Mouse (Mus musculus): ENCODE data around the gene Smg5. TPM values are rescaled to one million over a fixed set of nuclear protein-coding genes. Genes with fewer than 3 reads are reported as not detected.

Gene Smg5
- total and polyA plus RNA-seq, 2 experiments from 2014 or later: 25.1 to 54.3 TPM

DNA sequence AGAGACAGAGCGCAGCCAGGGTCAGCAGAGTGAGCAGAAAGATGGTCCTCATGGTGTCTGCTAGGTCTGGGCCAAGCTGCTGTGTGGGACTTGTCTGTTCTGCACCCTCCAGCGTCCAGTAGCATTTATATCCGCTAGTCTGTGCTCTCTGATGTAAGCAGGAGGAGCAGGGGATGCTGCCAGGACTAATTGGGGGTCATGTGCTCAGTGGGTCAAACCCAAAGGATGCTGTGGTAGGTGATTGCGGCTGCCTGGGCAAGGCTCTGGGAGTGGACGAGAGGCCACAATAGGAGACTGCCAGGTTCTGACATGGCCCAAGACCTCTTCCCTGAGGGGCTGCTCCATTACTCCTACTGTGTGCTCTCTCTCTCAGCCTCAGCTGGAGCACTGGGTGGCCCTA, 48.3 kb downstream of the Smg5 start, which contains the start of gene Bglap:
Bglap (minus strand) TSS at position 101 of the 400 bp plus-strand sequence.
- WGBS: 67% methylated on average over 5 of the region's 5 CpGs

DNA sequence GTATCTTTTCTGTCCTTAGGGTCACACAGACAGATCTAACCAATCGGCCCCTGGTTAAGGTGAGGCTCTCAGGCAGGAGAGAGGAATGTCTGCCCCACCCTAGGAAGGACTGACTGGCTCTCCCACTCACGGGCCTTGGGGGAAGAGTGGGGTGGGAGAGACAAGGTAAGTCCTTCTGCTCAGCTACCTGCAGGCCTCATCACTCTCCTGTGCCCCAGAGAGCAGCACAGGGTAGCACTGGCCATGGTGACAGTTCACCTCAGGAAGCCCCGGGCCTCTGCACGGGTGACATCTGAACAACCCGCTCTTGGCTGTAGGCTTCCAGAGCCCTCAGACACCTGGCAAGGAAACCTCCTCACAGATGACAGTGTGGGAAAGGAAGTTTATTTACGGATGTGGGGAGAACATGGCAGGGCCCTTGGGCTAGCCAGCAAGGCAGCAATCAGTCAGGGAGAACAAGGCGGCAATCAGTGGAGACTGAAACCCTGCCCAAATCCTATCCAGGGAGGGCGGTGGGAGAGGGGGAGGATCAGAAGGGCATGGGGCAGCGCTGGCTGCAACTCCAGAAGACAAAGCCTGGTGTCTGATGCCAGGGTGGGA, 57.8 kb downstream of the Smg5 start:
- H3K36me3 ChIP-seq (replicated peaks; ENCODE audit: control insufficient read depth, insufficient read depth, low read length): peaks cover 15% of the 10 kb centered on the region
- no peak for TF ChIP-seq CTCF (IDR thresholded peaks at IDR 0.05; ENCODE audit: low read depth)
- no peak for TF ChIP-seq EP300 (IDR thresholded peaks at IDR 0.05; ENCODE audit: low read depth)
- 81% methylated on average over 9 of the region's 9 CpGs for WGBS

More for the DNA sequence above, 48.3 kb downstream of the Smg5 start, which contains the start of gene Bglap:
- H3K9me3 ChIP-seq (replicated peaks; ENCODE audit: control insufficient read depth, low read length): no peaks in the 10 kb centered on the region
- H3K27ac ChIP-seq (ENCODE audit: low read depth): no peak within 1 kb of the TSS
- TF ChIP-seq CTCF (IDR thresholded peaks at IDR 0.05; ENCODE audit: low read depth) (no peak), EP300 (IDR thresholded peaks at IDR 0.05; ENCODE audit: low read depth) (no peak)
- no peak for DNase-seq (ENCODE audit: low spot score)
- no peak within 1 kb of the TSS for H3K9ac ChIP-seq (replicated peaks; ENCODE audit: low read depth, low read length)
- no peak for ATAC-seq (ENCODE audit: insufficient read depth, low read depth)
- H3K27me3 ChIP-seq (ENCODE audit: control insufficient read depth, insufficient read depth, low read length): no peaks in the 10 kb centered on the region
- H3K4me2 ChIP-seq (ENCODE audit: low read depth, low read length): no peak within 1 kb of the TSS
- no peaks in the 10 kb centered on the region for H3K36me3 ChIP-seq (replicated peaks; ENCODE audit: control insufficient read depth, insufficient read depth, low read length)
- H3K4me1 ChIP-seq (ENCODE audit: control insufficient read depth, insufficient read depth): no peaks in the 10 kb centered on the region
- no peak within 1 kb of the TSS for H3K4me3 ChIP-seq (ENCODE audit: low read depth, low read length)

DNA sequence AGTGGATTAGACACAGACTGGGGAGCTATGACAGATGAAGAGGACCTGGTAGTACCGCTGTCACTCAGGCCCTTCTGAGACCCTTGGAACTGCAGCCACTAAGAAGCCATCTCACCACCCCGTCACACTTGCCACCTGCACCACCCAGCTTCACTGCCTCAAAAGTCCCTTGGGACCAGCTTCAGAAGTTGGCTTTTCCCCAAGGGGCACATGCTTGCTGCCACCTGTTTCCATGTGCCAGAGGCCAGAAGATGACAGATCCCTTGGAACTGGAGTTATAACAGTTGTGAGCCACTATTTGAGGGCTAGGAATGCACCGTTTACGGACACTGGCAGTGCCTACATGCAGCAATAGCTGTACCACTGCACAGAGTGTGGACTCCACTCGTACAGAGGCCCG, 59.2 kb downstream of the Smg5 start:
- Histone ChIP-seq H3K9me3 (replicated peaks; ENCODE audit: control insufficient read depth, low read length) (no peaks in the 10 kb centered on the region), H3K27ac (ENCODE audit: low read depth) (no peak overlapping the region), H3K4me1 (ENCODE audit: control insufficient read depth, insufficient read depth) (no peaks in the 10 kb centered on the region), H3K9ac (replicated peaks; ENCODE audit: low read depth, low read length) (no peak overlapping the region), H3K27me3 (ENCODE audit: control insufficient read depth, insufficient read depth, low read length) (no peaks in the 10 kb centered on the region), H3K4me2 (ENCODE audit: low read depth, low read length) (no peak overlapping the region), H3K4me3 (ENCODE audit: low read depth, low read length) (no peak overlapping the region), H3K36me3 (replicated peaks; ENCODE audit: control insufficient read depth, insufficient read depth, low read length) (peaks cover 15% of the 10 kb centered on the region)
- ATAC-seq (ENCODE audit: insufficient read depth, low read depth) (no peak), DNase-seq (ENCODE audit: low spot score) (no peak)
- 94% methylated on average over 6 of the region's 6 CpGs for WGBS
- no peak for TF ChIP-seq EP300 (IDR thresholded peaks at IDR 0.05; ENCODE audit: low read depth)
- TF ChIP-seq CTCF (IDR thresholded peaks at IDR 0.05; ENCODE audit: low read depth): no peak

More for the DNA sequence above, 57.8 kb downstream of the Smg5 start:
- H3K4me2 ChIP-seq (ENCODE audit: low read depth, low read length): no peak overlapping the region
- no peaks in the 10 kb centered on the region for H3K4me1 ChIP-seq (ENCODE audit: control insufficient read depth, insufficient read depth)
- no peak overlapping the region for H3K4me3 ChIP-seq (ENCODE audit: low read depth, low read length)
- H3K9me3 ChIP-seq (replicated peaks; ENCODE audit: control insufficient read depth, low read length): no peaks in the 10 kb centered on the region
- H3K27ac ChIP-seq (ENCODE audit: low read depth): no peak overlapping the region
- DNase-seq (ENCODE audit: low spot score) (no peak), ATAC-seq (ENCODE audit: insufficient read depth, low read depth) (0 out of 2 replicates have a peak, but pooled peaks have one; percentile 11)
- H3K9ac ChIP-seq (replicated peaks; ENCODE audit: low read depth, low read length): no peak overlapping the region
- H3K27me3 ChIP-seq (ENCODE audit: control insufficient read depth, insufficient read depth, low read length): no peaks in the 10 kb centered on the region

DNA sequence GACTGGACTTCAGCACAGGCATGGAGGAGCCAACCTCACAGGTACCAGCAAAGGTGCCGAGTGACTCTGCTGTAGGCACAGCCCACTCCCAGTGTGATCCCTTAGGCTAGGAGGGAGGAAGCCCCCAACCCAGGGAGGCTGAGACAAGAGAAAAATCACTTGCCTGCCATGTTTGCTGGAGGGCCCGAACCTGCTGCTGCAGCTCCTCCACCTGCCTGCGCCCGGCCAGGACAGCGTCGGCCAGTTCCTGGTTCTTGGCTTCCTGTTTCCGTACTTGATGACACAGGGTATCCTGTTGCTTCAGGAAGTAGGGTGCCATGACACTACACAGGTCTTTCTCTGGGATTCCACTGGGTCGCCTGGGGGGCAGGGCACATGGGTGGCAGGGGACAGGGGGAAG, 59.7 kb downstream of the Smg5 start:
- peaks cover 15% of the 10 kb centered on the region for H3K36me3 ChIP-seq (replicated peaks; ENCODE audit: control insufficient read depth, insufficient read depth, low read length)
- WGBS: 88% methylated on average over 8 of the region's 8 CpGs

DNA sequence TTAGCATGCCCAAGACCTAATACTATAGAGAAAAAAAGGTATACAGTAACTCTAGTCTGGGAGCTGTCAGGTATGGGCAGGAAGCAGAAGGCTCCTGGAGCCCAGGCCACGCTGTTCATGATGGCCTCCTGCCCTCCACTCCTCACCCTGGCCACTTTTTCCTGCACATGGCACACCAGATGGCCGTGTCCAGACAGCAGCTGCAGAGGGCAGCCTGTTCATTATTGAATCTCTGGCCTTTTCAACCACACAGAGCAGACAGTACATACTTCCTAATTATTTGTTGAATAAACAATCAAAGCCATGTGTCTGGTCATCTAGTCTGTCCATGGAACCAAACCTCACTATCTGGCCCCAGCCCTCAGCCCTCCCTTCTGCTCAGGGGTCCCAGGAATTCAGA, 62.6 kb downstream of the Smg5 start:
- Histone ChIP-seq H3K27ac (ENCODE audit: low read depth) (no peak overlapping the region), H3K9me3 (replicated peaks; ENCODE audit: control insufficient read depth, low read length) (no peaks in the 10 kb centered on the region), H3K27me3 (ENCODE audit: control insufficient read depth, insufficient read depth, low read length) (no peaks in the 10 kb centered on the region), H3K4me1 (ENCODE audit: control insufficient read depth, insufficient read depth) (no peaks in the 10 kb centered on the region), H3K4me2 (ENCODE audit: low read depth, low read length) (no peak overlapping the region), H3K36me3 (replicated peaks; ENCODE audit: control insufficient read depth, insufficient read depth, low read length) (peaks cover 21% of the 10 kb centered on the region), H3K9ac (replicated peaks; ENCODE audit: low read depth, low read length) (no peak overlapping the region), H3K4me3 (ENCODE audit: low read depth, low read length) (no peak overlapping the region)
- ATAC-seq (ENCODE audit: insufficient read depth, low read depth): no peak
- TF ChIP-seq CTCF (IDR thresholded peaks at IDR 0.05; ENCODE audit: low read depth) (no peak), EP300 (IDR thresholded peaks at IDR 0.05; ENCODE audit: low read depth) (no peak)
- no peak for DNase-seq (ENCODE audit: low spot score)
- 94% methylated on average over 2 of the region's 2 CpGs for WGBS

More for the DNA sequence above, 59.7 kb downstream of the Smg5 start:
- H3K4me1 ChIP-seq (ENCODE audit: control insufficient read depth, insufficient read depth): no peaks in the 10 kb centered on the region
- no peak overlapping the region for H3K9ac ChIP-seq (replicated peaks; ENCODE audit: low read depth, low read length)
- ATAC-seq (ENCODE audit: insufficient read depth, low read depth) (no peak), DNase-seq (ENCODE audit: low spot score) (no peak)
- TF ChIP-seq CTCF (IDR thresholded peaks at IDR 0.05; ENCODE audit: low read depth) (no peak), EP300 (IDR thresholded peaks at IDR 0.05; ENCODE audit: low read depth) (no peak)
- H3K27me3 ChIP-seq (ENCODE audit: control insufficient read depth, insufficient read depth, low read length): no peaks in the 10 kb centered on the region
- no peak overlapping the region for H3K4me2 ChIP-seq (ENCODE audit: low read depth, low read length)
- H3K4me3 ChIP-seq (ENCODE audit: low read depth, low read length): no peak overlapping the region
- no peaks in the 10 kb centered on the region for H3K9me3 ChIP-seq (replicated peaks; ENCODE audit: control insufficient read depth, low read length)
- no peak overlapping the region for H3K27ac ChIP-seq (ENCODE audit: low read depth)
